Mouse (Mus musculus) left cerebral cortex, postnatal 36 days (tissue): ENCODE measurements at regions not wholly inside any gene's neighbourhood (a gene's known extent, or its start where the extent isn't known, plus 50 kb on each side); places are given as distances from the start of the nearest gene placed in this dataset.

Experiments
- DNase-seq, 2 experiments: peaks; one replicate each; pipeline ENCODE4 v3.0.0; 2021 to 2022; ENCODE audit warnings: low spot score in 2 of 2, mixed read lengths in 1 of 2
- intact Hi-C: fragments of 180-260 bp; cut with DNase I; formaldehyde crosslinking; loops from one replicate; pipeline ENCODE4 v1.15.1; 2025

- intact Hi-C loops: no loop called here
- no peak for DNase-seq
Observed at GRCm38 (mm10) chr3:16369629-16370028, 363.4 kb upstream of the Gm5150 start.

- intact Hi-C loops: no loop called here
- DNase-seq: no peak
Observed at GRCm38 (mm10) chr3:16363134-16363533, 356.9 kb upstream of the Gm5150 start.

- intact Hi-C loops: no loop called here
Observed at GRCm38 (mm10) chr3:16358999-16359398, 352.8 kb upstream of the Gm5150 start.

GRCm38 (mm10) chr3:16330750-16331149 lies 324.5 kb upstream of the Gm5150 start:
- no peak for DNase-seq
- intact Hi-C loops: no loop called here

More at GRCm38 (mm10) chr3:16358999-16359398, 352.8 kb upstream of the Gm5150 start:
- no peak for DNase-seq

GRCm38 (mm10) chr3:16310834-16311233 lies 304.6 kb upstream of the Gm5150 start:
- no peak for DNase-seq
- intact Hi-C loops: loop anchor here (2.0 kb wide), 1 partner anchor 1514 kb away; no protein-coding TSS in a partner anchor

- intact Hi-C loops: no loop called here
- no peak for DNase-seq
Observed at GRCm38 (mm10) chr3:16277407-16277806, 271.2 kb upstream of the Gm5150 start.
